21 mouse cellular contexts compared by ENCODE assay signal in genomic region chr1:17415958-17416357, GRCm38 (mm10).
DNase-seq lines count a peak whose midpoint lies in the region; ATAC-seq and TF ChIP-seq lines count a peak whose summit lies in the region.
"Had no signal": no experiment of that assay in that cellular context is flagged by ENCODE, and none has a peak within 500 bp of the region (broad histone marks: within the 10 kb centered on the region; RNA-seq: fewer than 3 reads in every experiment).

No protein-coding gene starts in this region.

- H3K27me3 ChIP-seq in forebrain, embryonic 10.5 days (ENCODE audit: poor library complexity, severe bottlenecking) = no peaks in the 10 kb centered on the region
- H3K27me3 ChIP-seq in forebrain, postnatal 0 days (ENCODE audit: insufficient read depth, low read length) = no peaks in the 10 kb centered on the region
- H3K27me3 ChIP-seq in hindbrain, postnatal 0 days (ENCODE audit: insufficient read depth, low read length) = no peaks in the 10 kb centered on the region
- H3K27me3 ChIP-seq in hindbrain, embryonic 12.5 days = no peaks in the 10 kb centered on the region
- H3K27me3 ChIP-seq in midbrain, embryonic 15.5 days (replicated peaks) = no peaks in the 10 kb centered on the region
- no peaks in the 10 kb centered on the region for H3K27me3 ChIP-seq in liver, postnatal 0 days (ENCODE audit: insufficient read depth, low read length)
- H3K27me3 ChIP-seq: embryonic facial prominence, embryonic 12.5 days; limb, embryonic 15.5 days; lung, embryonic 15.5 days; megakaryocyte, embryonic 14.5 days had no signal

- no peak overlapping the region for H3K27ac ChIP-seq in forebrain, embryonic 10.5 days
- no peak overlapping the region for H3K27ac ChIP-seq in forebrain, postnatal 0 days (ENCODE audit: low read depth, low read length)
- H3K27ac ChIP-seq in hindbrain, postnatal 0 days = no peak overlapping the region
- no peak overlapping the region for H3K27ac ChIP-seq in hindbrain, embryonic 12.5 days
- H3K27ac ChIP-seq in midbrain, embryonic 15.5 days = no peak overlapping the region
- no peak overlapping the region for H3K27ac ChIP-seq in liver, postnatal 0 days (ENCODE audit: low read depth)
- H3K27ac ChIP-seq: embryonic facial prominence, embryonic 12.5 days; limb, embryonic 15.5 days; liver, embryonic 14.5 days; lung, embryonic 15.5 days; stomach, postnatal 0 days had no signal

- H3K36me3 ChIP-seq in forebrain, embryonic 10.5 days (replicated peaks) = no peaks in the 10 kb centered on the region
- H3K36me3 ChIP-seq in forebrain, postnatal 0 days (ENCODE audit: insufficient read depth) = no peaks in the 10 kb centered on the region
- no peaks in the 10 kb centered on the region for H3K36me3 ChIP-seq in hindbrain, postnatal 0 days (ENCODE audit: insufficient read depth, low read length)
- H3K36me3 ChIP-seq in hindbrain, embryonic 12.5 days = no peaks in the 10 kb centered on the region
- no peaks in the 10 kb centered on the region for H3K36me3 ChIP-seq in midbrain, embryonic 15.5 days (replicated peaks)
- no peaks in the 10 kb centered on the region for H3K36me3 ChIP-seq in liver, postnatal 0 days (replicated peaks; ENCODE audit: insufficient read depth, low read length)
- H3K36me3 ChIP-seq: embryonic facial prominence, embryonic 12.5 days; limb, embryonic 15.5 days; lung, embryonic 15.5 days had no signal

- no peak overlapping the region for H3K4me3 ChIP-seq in forebrain, embryonic 10.5 days
- H3K4me3 ChIP-seq in forebrain, postnatal 0 days (ENCODE audit: low read depth, low read length) = no peak overlapping the region
- no peak overlapping the region for H3K4me3 ChIP-seq in hindbrain, postnatal 0 days (ENCODE audit: low read length)
- no peak overlapping the region for H3K4me3 ChIP-seq in hindbrain, embryonic 12.5 days
- no peak overlapping the region for H3K4me3 ChIP-seq in midbrain, embryonic 15.5 days
- H3K4me3 ChIP-seq in liver, postnatal 0 days (ENCODE audit: low read depth, low read length) = no peak overlapping the region
- H3K4me3 ChIP-seq: embryonic facial prominence, embryonic 12.5 days; limb, embryonic 15.5 days; lung, embryonic 15.5 days; megakaryocyte, embryonic 14.5 days had no signal

- TF ChIP-seq CTCF in forebrain, postnatal 0 days (IDR thresholded peaks at IDR 0.05; ENCODE audit: low read depth) = no peak
- TF ChIP-seq CTCF in hindbrain, postnatal 0 days (IDR thresholded peaks at IDR 0.05; ENCODE audit: low read depth) = no peak
- TF ChIP-seq CTCF in liver, postnatal 0 days (IDR thresholded peaks at IDR 0.05; ENCODE audit: low read depth) = no peak

- DNase-seq in forebrain, embryonic 10.5 days (ENCODE audit: extremely low spot score, low spot score) = peak; percentile 25
- DNase-seq in forebrain, postnatal 0 days = no peak
- peak; percentile 33 for DNase-seq in hindbrain, postnatal 0 days (ENCODE audit: low spot score)
- DNase-seq in embryo, embryonic 11 days = peak; percentile 16
- no peak for DNase-seq in layer of hippocampus, adult 11-12 months (ENCODE audit: low spot score)
- no peak for DNase-seq in liver, postnatal 0 days
- DNase-seq: adrenal gland, adult 2 months; cerebellum, adult 2 months; kidney, adult 8-10 months; kidney, postnatal 10 days; left cerebral cortex, postnatal 4 days; lung, postnatal 36 days; thymus, adult 2 months had no signal

- no peak for TF ChIP-seq EP300 in liver, postnatal 0 days (IDR thresholded peaks at IDR 0.05; ENCODE audit: low read depth)

- no peak overlapping the region for H3K4me2 ChIP-seq in forebrain, postnatal 0 days (ENCODE audit: low read depth)
- no peak overlapping the region for H3K4me2 ChIP-seq in hindbrain, postnatal 0 days (ENCODE audit: low read depth, low read length)
- no peak overlapping the region for H3K4me2 ChIP-seq in hindbrain, embryonic 12.5 days (replicated peaks)
- H3K4me2 ChIP-seq in midbrain, embryonic 15.5 days = no peak overlapping the region
- no peak overlapping the region for H3K4me2 ChIP-seq in liver, postnatal 0 days (ENCODE audit: low read depth, low read length)
- H3K4me2 ChIP-seq: embryonic facial prominence, embryonic 12.5 days; limb, embryonic 15.5 days; lung, embryonic 15.5 days had no signal

- 25% methylated on average over 3 of the region's 3 CpGs for WGBS in forebrain, embryonic 10.5 days
- WGBS in forebrain, postnatal 0 days = 4% methylated on average over 3 of the region's 3 CpGs
- WGBS in hindbrain, postnatal 0 days = 17% methylated on average over 3 of the region's 3 CpGs
- WGBS in hindbrain, embryonic 12.5 days = 27% methylated on average over 3 of the region's 3 CpGs
- WGBS in midbrain, embryonic 15.5 days = 13% methylated on average over 3 of the region's 3 CpGs
- WGBS in liver, postnatal 0 days (ENCODE audit: insufficient replicate concordance) = 47% methylated on average over 3 of the region's 3 CpGs

- H3K9ac ChIP-seq in forebrain, postnatal 0 days = no peak overlapping the region
- no peak overlapping the region for H3K9ac ChIP-seq in hindbrain, postnatal 0 days (replicated peaks; ENCODE audit: low read length)
- H3K9ac ChIP-seq in hindbrain, embryonic 12.5 days = no peak overlapping the region
- no peak overlapping the region for H3K9ac ChIP-seq in midbrain, embryonic 15.5 days
- H3K9ac ChIP-seq in liver, postnatal 0 days (replicated peaks) = no peak overlapping the region
- H3K9ac ChIP-seq: embryonic facial prominence, embryonic 12.5 days; limb, embryonic 15.5 days; liver, embryonic 14.5 days; lung, embryonic 15.5 days had no signal

- no peaks in the 10 kb centered on the region; the same call in 1 of the 2 replicates for H3K9me3 ChIP-seq in forebrain, embryonic 10.5 days
- no peaks in the 10 kb centered on the region for H3K9me3 ChIP-seq in forebrain, postnatal 0 days (ENCODE audit: low read length)
- no peaks in the 10 kb centered on the region for H3K9me3 ChIP-seq in hindbrain, postnatal 0 days (ENCODE audit: low read length)
- no peaks in the 10 kb centered on the region for H3K9me3 ChIP-seq in hindbrain, embryonic 12.5 days (replicated peaks)
- H3K9me3 ChIP-seq in midbrain, embryonic 15.5 days = no peaks in the 10 kb centered on the region
- no peaks in the 10 kb centered on the region; the same call in 1 of the 2 replicates for H3K9me3 ChIP-seq in liver, postnatal 0 days (ENCODE audit: low read length)
- H3K9me3 ChIP-seq: embryonic facial prominence, embryonic 12.5 days; limb, embryonic 15.5 days; lung, embryonic 15.5 days; megakaryocyte, embryonic 14.5 days had no signal

- peaks cover 10% of the 10 kb centered on the region for H3K4me1 ChIP-seq in forebrain, embryonic 10.5 days
- no peaks in the 10 kb centered on the region for H3K4me1 ChIP-seq in forebrain, postnatal 0 days (ENCODE audit: insufficient read depth)
- no peaks in the 10 kb centered on the region for H3K4me1 ChIP-seq in hindbrain, postnatal 0 days (ENCODE audit: insufficient read depth, low read length)
- H3K4me1 ChIP-seq in hindbrain, embryonic 12.5 days = no peaks in the 10 kb centered on the region
- H3K4me1 ChIP-seq in midbrain, embryonic 15.5 days = 0 out of 2 replicates have a peak, but pooled peaks cover 3% of the 10 kb centered on the region
- no peaks in the 10 kb centered on the region for H3K4me1 ChIP-seq in liver, postnatal 0 days (ENCODE audit: insufficient read depth)
- H3K4me1 ChIP-seq: embryonic facial prominence, embryonic 12.5 days; limb, embryonic 15.5 days; lung, embryonic 15.5 days; megakaryocyte, embryonic 14.5 days had no signal

- no peak for ATAC-seq in forebrain, postnatal 0 days
- ATAC-seq in hindbrain, postnatal 0 days = 0 out of 2 replicates have a peak, but pooled peaks have one; percentile 40
- no peak for ATAC-seq in hindbrain, embryonic 12.5 days (ENCODE audit: low FRiP score)
- ATAC-seq in midbrain, embryonic 15.5 days (replicated peaks) = peak; percentile 85
- no peak for ATAC-seq in liver, postnatal 0 days

Comparison
In these comparisons a context has a peak if more than half of its experiments do, and no peak if none do; other contexts are left out.
1. DNase-seq: peak in forebrain, embryonic 10.5 days (single experiment), hindbrain, postnatal 0 days (single experiment) and embryo, embryonic 11 days (single experiment); none in forebrain, postnatal 0 days (single experiment), layer of hippocampus, adult 11-12 months (single experiment) and liver, postnatal 0 days (single experiment).
2. ATAC-seq: peak in hindbrain, postnatal 0 days (single experiment) and midbrain, embryonic 15.5 days (single experiment); none in forebrain, postnatal 0 days (single experiment), hindbrain, embryonic 12.5 days (single experiment) and liver, postnatal 0 days (single experiment).